Mouse (Mus musculus) monocyte, adult 2 months (primary cell): Measurements from ENCODE around the gene Tspan15.

ENCODE experiments used
- DNase-seq, 2 experiments: peaks; one replicate each; pipeline ENCODE4 v3.0.0; 2022; ENCODE audit warnings: low spot score in 2 of 2, low read depth in 1 of 2

The Tspan15 gene

GRCm38 (mm10) chr10:62230708-62231394, at the start of gene Tspan15:
Tspan15 (minus strand) TSS chr10:62231251.
- peak in 1 of 2 experiments; percentile 30 for DNase-seq

DNA sequence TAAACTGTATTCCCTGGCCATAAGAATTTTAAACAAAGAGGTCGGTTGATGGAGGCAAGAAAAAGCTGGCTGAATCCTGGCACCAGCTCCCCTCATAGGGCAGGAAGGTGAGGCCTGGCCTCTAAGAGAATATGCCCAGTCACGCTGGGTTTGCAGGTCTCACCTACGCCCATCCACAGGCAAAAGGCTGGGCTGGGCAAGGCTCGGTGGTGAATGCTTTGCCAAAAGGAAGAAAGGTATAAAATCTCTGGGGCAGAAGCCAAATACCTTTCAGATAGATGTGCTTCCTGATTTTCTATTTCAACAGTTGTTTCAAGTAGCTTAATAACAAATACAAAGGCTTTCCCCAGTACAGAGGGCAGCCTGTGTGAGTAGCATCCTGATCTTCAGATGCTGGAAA, 48.6 kb upstream of the Tspan15 start:
- DNase-seq = no peak

DNA sequence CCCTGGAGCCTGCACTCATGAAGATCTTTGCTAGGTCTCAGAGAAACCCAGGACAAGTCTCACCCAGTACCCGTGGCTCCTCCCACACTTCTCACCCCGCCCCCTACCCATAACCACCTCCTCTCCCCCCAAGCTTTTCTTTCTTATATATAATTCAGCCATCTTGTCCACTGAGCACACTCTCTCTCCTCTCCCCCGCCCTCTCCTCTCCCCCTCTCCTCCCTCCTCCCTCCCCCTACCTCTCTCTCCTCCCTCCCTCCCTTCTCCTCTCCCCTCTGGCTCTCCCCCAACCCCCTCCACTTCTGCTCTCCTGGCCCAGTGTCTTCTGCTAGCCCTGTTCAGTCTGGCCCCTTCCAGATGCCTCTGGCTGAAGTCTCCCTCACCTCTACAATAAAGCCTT, 48.0 kb upstream of the Tspan15 start:
- no peak for DNase-seq

GRCm38 (mm10) chr10:62277499-62278293, 46.6 kb upstream of the Tspan15 start:
- DNase-seq = no peak

DNA sequence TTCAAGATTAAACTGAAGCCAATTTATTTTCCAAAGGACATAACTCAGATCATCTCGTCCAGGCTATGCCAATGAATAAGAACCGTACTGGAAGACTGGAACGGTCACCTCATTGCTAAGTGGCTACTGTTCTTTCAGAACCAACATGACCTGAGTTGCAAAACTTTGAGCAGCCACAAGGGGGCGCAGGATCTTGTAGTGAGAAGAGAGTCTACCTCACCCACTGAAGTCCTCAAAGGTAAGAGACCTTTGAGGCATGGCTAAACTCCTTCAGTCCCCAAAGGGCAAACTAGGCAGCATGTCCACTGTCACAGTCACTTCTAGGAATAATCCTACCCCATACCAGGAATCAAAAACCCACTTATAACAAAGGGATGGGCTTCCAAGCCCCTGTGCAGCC, 44.2 kb upstream of the Tspan15 start:
- peak; percentile 38 to 64 for DNase-seq

GRCm38 (mm10) chr10:62269278-62269677, 38.2 kb upstream of the Tspan15 start:
- no peak for DNase-seq

- DNase-seq = no peak
Observed at GRCm38 (mm10) chr10:62264299-62264698, 33.2 kb upstream of the Tspan15 start.

DNA sequence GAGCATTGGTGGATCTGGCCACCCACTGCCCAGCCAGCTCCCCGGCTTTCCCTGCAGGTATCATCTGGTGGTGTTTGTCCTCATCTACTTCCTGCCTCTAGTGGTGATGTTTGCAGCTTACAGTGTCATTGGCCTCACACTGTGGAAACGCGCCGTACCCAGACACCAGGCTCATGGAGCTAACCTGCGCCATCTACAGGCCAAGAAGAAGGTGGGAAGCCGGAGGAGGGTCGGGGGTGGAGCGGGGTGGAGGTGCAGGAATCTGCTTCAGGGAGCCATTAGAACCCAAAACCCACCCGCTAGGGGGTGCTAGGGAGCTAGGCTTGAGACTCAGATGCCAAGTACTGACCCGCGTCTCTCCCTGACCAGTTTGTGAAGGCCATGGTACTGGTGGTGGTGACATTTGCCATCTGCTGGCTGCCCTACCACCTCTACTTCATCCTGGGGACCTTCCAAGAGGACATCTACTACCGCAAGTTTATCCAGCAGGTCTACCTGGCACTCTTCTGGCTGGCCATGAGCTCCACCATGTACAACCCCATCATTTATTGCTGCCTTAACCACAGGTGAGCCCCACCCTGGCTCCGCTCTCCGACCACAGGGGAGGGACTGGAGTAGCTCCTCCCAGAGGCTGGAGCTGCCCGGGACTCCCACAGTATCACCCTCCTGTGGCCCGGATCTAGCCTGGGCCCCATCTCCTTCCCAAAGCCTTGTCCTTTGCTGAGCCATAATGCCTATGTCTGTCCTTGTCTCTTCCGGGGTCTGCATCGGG, 30.2 kb upstream of the Tspan15 start:
- DNase-seq = peak; percentile 41 to 42

- DNase-seq = no peak
Observed at GRCm38 (mm10) chr10:62258298-62258697, 27.2 kb upstream of the Tspan15 start.

DNA sequence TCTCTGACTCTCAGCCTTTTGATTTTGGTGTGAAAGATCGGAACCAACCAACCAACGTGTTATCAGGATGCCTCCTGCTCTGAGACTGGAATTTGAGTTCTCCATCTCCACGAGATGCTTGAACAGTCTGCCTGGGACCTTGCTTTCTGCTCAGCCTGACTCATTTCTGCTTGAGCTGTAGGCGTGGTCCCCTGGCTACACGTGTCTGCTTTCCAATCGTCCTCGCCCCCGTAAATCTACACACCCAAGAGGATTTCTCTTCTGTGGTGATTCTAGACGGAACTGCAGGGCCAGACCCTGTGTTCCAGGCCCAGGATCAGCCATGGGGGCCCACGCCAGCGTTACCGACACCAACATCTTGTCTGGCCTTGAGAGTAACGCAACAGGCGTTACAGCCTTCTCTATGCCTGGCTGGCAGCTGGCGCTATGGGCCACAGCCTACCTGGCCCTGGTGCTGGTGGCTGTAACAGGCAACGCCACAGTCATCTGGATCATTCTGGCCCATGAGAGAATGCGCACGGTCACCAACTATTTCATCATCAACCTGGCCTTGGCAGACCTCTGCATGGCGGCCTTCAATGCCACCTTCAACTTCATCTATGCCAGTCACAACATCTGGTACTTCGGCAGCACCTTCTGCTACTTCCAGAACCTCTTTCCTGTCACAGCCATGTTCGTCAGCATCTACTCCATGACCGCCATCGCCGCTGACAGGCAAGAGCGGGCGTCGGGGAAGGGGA, 21.6 kb upstream of the Tspan15 start:
- DNase-seq = no peak

DNA sequence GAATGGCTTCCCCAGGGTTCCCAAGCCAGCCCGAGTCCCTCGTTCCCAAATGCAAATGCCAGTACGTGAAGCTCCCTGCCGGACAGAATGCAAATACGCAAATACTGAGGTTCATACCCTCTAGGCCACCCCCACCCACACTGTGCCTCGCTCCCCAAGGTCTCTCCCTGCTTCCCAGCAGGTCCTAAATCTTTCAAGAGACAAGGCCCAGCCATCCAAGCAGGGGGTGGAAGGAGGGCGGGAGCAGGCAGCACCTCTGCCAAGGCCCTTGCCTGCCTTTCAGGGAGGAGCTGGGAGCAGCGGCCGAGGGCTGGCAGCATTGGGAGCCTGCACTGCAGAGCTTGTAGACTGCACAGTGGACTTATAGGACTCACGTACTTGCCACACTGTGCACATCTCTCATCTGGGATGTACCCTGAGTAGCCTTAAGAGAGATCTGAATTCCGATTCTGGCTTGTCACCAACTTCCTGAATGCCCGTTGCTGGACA, 21.0 kb upstream of the Tspan15 start, which contains the start of gene Tacr2:
TSS of gene Tacr2 (plus strand) at position 439 of the 489 bp plus-strand sequence.
- DNase-seq = no peak

GRCm38 (mm10) chr10:62247815-62248214, 16.8 kb upstream of the Tspan15 start:
- no peak for DNase-seq

GRCm38 (mm10) chr10:62247156-62247555, 16.1 kb upstream of the Tspan15 start:
- DNase-seq = no peak

GRCm38 (mm10) chr10:62244067-62244466, 13.0 kb upstream of the Tspan15 start:
- DNase-seq = no peak

GRCm38 (mm10) chr10:62242896-62243295, 11.8 kb upstream of the Tspan15 start:
- no peak for DNase-seq

- no peak for DNase-seq
Observed at GRCm38 (mm10) chr10:62242358-62242757, 11.3 kb upstream of the Tspan15 start.

DNA sequence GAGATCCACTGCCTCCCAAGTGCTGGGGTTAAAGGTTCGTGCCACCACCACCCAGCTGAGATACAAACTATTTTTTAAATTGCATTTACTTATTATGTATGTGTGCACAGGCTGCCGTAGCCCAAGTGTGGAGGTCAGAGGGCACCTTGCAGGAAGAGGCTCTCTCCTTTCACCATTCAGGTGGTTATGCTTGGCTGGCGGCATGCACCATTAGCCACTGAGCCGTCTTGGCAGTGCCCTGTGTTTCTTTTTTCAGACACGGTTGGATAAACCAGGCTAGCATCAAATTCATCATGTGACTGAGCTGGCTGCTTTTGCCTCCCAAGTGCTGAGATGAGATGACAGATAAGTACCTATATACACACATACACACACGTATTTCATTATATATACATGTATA, 8.2 kb upstream of the Tspan15 start:
- no peak for DNase-seq

- DNase-seq = no peak
Observed at GRCm38 (mm10) chr10:62238688-62239087, 7.6 kb upstream of the Tspan15 start.

- no peak for DNase-seq
Observed at GRCm38 (mm10) chr10:62237205-62237604, 6.2 kb upstream of the Tspan15 start.

DNA sequence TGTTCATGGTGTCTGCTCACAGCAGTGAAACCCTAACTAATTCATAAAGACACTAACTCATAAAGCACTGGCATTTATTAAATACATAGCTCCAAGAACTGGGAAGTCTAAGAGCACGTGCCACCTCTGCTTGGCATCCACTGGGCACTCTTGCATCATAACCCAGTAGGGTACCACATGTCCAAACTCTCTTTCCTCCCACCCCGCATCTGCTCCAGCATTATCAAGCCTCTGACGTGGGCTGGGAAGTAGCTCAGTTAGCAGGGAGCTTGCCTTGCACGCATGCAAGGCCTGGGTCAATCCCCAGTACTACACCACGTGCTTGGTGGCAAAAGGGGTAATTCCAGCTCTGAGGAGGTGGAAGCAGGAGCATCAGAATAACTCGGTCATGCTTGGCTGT, 5.1 kb upstream of the Tspan15 start:
- no peak for DNase-seq

DNA sequence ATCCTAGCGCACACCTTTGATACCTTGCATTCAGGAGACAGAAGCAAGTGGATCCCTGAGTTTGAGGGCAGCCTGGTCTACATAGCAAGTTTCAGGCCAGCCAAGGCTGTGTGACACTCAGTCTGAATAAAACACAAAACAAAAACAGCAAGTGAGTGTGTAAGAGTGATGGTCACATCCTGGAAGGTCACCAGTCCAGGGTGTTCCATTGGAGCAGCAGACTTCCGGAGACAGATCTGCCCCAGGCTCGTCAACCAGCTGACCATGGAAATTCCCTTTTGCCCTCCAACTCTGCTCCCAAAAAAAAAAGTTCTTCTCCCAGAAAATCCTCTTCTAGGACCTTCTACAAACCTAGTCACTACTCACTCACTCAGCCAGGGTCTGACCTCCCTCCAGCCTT, 760 bp upstream of the Tspan15 start:
- DNase-seq = no peak
